Mouse (Mus musculus) cerebellum, adult 11-12 months (tissue): ENCODE measurements around the gene Taf10.
"Not testable (repeated sequence)": the region's sequence is repeated elsewhere in the genome, so short reads cannot be mapped to it uniquely, and the experiment has no call there.

Experiments used
- DNase-seq: peaks from one replicate; pipeline ENCODE4 v3.0.0; 2022

Gene Taf10

DNA sequence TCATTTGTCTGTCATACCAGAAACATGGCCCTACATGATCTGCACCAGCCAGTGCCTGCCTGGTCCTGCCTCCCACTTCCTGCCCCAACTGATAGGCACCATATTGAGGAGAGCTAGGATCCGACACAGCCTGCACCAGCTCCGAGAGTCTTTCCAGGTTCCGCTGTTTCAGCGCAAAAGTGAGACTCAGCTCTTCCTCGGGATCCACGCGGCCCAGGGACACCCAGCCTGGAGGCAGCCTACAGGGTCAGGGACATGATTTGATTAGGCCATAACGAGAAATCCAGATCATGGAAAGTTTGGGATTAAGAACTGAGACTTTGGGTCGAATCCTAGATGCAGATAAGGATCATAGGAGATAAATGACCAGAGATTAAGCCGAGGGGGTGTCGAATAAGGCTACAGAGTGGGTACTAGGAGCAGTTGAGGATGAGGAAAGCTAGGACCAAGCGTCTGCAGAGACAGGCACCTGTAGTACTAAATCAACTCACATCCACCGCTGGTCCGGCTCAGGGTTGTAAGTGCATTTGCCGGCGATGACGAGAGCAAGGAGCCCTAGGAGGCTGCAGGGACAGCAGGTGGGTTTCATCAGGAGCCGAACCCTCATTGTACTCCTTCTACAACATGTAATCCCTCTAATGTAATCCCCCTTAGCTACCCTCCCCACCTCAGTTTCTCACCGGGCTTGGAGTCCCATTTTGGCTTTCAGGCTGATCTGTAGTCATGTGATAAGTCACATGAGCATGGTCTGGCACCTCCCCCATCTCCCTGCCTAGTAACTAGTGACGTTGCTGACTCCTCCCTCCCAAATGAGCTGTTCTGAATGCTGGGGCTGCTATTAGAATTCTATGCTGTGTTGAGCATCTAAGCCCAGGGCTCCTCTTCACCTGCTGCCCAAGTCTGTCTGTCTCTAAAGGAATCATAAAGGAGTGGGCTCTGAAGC lies 7.6 kb upstream of the Taf10 start, which contains the start of gene Tpp1:
Tpp1 (minus strand) TSS at position 745 of the 943 bp plus-strand sequence.
- DNase-seq: peak; percentile 95

DNA sequence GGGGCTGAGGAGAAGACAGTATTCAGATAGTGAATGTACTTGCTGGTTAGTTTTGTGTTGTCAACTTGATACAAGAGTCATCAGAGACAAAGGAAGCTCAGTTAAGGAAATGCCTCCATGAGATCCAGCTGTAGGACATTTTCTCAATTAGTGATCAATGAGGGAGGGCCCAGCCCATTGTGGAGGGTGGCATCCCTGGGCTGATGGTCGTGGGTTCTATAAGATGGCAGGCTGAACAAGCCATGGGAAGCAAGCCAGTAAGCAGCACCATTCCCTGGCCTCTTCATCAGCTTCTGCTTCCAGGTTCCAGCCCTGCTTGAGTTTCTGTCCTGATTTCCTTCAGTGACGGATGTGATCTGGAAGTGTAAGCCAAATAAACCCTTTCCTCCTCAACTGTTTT lies 3.6 kb upstream of the Taf10 start:
- no peak for DNase-seq

DNA sequence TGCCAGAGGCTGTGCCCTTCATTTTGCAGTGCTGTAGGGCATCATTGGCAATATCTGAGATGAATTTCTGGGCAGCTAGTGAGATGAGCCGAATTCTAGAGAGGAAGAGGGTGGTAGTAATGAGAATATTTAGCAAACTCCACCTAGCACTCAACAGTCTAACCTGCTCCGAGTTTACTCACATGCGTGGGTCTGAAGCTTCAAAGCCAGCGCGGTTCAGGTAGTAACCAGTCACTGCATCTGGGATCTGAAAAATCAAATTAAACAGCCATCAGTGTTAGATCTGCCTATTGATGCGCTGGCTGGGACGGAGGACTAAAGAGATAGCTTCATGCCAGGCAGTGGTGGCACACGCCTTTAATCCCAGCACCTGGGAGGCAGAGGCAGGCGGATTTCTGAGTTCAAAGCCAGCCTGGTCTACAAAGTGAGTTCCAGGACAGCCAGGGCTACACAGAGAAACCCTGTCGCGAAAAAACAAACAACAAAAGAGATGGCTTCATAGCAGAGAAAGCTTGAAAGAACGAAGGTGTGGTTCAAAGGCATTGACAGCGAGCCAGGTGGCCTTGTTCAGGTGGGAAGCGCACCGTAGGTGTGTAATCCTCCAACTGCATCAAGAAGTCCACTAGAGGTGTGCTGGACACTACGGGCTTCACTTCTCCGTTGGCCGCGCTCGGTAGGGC lies 775 bp downstream of the Taf10 start:
- DNase-seq: not testable (repeated sequence)

DNA sequence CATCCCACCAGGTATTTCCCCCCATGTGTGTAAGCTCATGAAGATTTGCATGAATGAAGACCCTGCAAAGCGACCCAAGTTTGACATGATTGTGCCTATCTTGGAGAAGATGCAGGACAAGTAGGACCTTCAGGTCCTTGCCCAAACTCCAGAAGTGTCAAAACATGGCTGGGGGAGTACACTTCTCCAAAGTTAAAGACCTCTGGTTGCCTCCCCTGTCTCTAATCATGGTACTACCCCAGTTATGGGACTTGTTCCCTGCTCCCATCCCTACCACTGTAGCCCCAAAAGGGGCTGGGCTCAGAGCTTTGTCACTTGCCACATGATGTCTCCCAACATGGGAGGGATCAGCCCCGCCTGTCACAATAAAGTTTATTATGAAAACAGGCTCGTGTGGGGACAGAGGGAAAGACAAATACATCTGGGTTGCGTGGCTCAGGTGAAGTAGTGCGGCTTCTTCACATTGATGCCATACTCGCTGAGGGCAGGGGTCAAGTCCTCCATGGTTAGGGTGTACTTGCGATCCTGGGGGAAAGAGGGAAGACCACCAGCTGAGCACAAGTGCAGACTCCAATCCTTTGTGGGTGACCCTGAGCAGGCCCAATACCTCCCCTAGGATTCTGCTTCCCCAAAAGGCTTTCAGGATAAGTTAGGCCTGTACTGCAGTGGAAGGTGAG lies 1.5 kb downstream of the Taf10 start:
- not testable (repeated sequence) for DNase-seq

DNA sequence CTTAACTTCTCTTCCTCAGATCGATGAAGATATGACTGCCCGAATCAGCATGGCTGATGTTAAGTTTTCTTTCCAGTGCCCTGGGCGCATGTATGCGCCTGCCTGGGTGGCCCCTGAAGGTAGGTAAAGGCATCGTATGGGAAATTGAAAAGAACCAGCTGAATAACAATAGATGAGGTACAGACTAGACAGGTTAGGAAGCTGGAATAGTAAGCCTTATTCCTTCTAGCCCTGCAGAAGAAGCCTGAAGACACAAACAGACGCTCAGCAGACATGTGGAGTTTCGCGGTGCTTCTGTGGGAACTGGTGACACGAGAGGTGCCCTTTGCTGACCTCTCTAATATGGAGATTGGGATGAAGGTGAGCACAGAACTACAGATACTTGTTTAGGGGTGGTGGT lies 2.2 kb downstream of the Taf10 start:
- DNase-seq: no peak

DNA sequence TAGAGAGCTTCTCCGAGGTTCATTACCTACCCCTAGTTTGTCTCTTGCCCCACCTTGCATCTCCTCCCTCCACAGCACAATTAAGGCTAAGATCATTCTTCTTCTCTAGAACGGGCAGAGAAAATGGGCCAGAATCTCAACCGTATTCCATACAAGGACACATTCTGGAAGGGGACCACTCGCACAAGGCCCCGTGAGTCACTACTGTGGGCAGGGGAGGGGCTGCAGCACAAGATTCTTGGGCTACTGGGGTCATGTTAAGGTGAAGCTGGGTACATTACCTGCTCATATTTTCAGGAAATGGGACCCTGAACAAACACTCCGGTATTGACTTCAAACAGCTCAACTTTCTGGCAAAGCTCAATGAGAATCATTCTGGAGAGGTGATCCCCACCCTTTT lies 3.3 kb downstream of the Taf10 start:
- DNase-seq: no peak

DNA sequence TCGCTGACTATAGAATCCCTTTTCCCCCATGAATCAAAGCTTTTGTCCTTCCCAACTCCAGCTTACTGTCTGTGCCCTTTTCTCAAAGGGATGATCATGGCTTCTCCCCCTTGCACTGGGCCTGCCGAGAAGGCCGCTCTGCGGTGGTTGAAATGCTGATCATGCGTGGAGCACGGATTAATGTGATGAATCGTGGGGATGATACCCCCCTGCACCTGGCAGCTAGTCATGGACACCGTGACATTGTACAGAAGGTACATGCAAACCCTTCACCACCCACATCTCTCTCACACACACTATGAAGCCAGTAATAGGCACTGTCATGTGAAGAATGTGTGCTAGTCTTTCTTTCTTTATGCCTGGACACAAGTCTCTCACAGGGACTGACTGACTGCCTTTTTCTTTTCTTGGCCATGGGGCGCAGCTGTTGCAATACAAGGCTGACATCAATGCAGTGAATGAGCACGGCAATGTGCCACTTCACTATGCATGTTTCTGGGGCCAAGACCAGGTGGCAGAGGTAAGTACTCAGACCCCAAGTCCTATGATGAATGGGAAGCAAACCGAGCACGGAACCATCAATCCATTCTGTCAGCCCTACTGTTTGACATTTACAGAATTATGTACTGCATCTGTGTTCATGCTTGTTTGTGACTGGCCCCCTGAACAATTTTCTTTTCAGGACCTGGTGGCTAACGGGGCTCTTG lies 3.9 kb downstream of the Taf10 start:
- DNase-seq: peak; percentile 9

DNA sequence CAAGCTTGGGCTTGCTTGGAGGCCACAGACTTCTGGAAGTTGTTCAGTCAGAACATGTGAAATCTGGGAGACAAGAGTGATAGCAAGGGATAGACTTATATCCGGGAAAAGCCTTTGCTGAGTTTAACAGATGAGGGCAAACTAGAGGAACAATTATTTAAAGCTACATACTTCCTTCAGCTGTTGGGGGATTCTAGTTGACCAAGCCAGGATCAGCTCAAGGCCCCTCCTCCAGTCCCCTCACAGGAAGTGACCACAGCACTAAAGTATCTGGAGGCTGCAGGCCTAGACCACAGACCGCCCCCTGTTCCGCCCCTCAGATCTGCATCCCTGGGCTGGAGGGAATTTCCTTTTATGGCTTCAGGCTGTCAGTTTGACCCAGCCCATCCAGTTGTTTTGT lies 5.2 kb downstream of the Taf10 start:
- no peak for DNase-seq

DNA sequence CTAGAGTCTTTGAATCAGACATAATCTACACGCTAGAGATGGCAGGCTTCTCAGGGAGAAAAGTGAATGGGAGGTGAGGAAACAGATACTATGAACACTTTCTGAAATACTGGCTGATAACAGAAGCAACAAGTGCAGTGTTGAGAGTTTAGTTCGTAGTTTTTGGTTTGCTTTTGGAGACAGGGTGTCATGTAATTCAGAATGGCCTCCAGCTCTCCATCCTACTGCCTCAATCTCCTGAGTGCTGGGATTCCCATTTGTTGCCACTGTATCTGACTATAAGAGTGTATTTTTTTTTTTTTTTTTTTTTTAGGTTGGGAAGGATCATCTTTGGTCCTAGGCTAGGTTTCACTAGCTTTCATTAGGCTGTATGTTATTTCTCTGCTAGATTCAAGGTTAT lies 5.9 kb downstream of the Taf10 start:
- no peak for DNase-seq

DNA sequence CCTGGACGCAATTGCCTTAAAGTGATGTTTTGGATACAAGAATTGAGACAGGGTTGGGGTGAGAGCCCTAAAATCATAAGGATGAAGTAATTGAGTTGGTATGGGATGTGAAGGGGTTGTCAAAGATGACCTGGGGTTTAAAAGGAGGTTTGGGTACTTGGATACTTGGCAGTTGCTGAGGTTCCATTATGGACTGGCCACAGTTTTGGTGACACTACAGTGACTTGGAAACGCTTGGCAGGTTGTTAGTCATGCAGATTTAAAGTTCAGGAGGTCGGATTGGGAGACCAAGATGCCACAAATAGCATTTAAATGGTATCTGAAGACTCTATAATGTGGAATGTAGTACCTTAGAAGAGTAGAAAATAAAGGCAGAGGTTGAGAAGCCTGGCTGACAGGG lies 6.5 kb downstream of the Taf10 start:
- no peak for DNase-seq

DNA sequence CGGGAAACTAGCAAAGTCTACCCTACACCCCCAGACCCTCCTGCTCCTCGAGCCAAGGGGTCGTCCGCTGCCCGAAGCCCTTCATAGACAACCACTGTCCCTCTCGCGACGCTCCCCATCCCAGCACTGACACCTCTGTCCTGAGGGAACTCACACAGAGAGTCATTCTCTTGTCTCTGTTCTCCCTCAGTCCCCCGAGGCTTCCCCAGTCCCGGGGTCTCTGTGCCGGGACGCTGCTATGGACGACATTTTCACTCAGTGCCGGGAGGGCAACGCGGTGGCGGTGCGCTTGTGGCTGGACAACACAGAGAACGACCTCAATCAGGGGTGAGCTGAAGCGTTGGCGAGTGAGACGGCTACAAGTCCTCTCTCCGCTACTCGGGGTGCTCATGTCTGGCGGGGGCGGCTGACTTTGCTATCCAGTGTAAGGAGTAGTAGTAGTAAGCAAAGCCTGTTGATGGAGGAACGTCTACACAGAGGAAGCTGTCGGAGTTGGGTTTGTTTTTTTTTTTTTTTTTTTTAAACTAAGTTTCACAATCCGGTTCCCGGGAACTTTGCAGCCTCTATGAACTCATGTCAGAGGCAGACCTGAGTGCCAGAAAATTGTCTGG lies 7.1 kb downstream of the Taf10 start, which contains the start of gene Rrp8:
Rrp8 (minus strand) TSS at position 475 of the 611 bp plus-strand sequence.
- no peak for DNase-seq

DNA sequence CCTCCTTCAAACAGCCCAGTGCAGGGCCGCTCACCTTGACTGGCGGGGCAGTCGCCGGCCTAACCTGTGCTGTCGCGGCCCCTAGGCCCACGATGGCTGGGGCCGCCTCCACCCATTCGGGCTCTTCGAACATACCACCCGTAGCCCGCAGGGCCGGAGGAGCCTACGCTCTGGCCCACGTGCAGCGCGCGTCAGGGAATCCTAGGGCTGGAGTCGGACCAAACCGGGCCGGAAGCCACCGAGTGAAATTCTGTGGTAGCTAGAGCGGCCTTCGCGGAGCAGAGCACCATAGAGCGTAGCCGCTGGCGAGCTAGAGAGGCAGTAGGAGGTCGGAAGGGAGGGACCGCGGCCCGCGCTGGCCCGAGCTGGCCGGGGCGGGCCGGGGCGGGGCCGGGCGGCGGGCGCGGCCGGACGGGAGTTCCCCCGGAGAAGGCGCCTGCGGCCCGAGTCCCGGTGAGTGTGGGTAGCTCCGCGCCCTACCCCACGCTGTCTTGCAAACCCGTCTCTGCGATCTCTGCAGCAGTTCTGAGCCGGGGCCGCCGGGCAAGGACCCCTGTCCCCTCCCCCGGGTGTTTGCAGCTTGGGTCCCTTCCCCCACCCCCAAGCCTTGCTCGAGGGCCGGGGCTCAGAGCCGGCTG lies 7.8 kb downstream of the Taf10 start, which contains the start of gene Ilk:
Ilk (plus strand) TSS at position 329 of the 638 bp plus-strand sequence.
- peak; percentile 94 for DNase-seq

DNA sequence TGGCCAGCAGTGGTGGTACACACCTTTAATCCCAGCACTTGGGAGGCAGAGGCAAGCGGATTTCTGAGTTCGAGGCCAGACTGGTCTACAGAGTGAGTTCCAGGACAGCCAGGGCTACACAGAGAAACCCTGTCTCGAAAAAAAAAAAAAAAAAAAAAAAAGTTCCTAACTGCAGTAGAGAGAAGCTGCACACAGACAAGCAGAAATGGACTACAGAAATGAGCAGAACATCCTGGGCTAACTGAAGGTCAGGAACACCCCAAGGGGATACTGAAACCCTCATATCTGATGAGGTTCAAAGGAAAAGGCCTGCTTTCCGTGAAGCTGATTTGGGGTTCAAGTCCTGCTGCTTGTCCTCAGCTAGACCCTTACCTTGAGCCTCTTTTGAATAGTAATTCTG lies 8.7 kb downstream of the Taf10 start:
- peak; percentile 18 for DNase-seq

DNA sequence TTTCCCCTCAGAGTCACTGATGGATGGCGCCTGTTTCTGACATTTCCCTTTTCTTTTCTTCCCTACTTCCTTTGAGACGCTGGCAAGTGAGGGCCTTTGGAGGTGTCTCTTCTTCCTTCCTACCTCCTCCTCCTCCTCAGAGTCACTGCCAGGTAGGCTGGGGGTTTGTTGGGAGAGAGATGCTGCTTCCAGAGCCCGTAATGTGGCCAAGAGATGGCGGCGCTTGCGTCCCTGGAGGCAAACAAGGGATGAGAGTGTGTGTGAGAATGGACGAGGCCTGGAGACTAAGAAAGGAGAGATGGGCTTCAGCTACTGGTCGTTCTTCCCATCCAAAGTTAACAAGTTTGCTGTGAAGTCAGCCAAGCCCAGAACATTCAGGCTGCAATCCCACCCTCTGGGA lies 9.3 kb downstream of the Taf10 start:
- no peak for DNase-seq

DNA sequence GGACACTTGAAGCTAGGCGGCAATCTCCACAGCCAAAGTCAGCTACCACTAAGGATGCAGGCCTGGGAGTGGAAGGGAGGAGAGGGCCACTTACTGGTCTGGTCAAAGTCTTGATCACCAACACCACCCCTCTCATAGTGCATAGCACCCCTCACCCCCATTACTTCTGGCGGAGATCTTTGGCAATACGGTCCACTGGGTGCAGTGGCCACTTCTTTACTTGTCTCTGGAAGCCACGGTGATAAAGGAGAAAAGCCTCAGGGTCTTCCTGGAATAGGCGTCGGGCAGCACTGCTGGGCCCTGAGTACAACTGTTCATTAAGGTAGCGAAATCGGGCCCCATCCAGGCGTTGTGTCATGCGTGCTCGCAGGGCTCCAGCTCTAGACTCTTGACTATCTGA lies 10.3 kb downstream of the Taf10 start:
- DNase-seq: peak; percentile 17

DNA sequence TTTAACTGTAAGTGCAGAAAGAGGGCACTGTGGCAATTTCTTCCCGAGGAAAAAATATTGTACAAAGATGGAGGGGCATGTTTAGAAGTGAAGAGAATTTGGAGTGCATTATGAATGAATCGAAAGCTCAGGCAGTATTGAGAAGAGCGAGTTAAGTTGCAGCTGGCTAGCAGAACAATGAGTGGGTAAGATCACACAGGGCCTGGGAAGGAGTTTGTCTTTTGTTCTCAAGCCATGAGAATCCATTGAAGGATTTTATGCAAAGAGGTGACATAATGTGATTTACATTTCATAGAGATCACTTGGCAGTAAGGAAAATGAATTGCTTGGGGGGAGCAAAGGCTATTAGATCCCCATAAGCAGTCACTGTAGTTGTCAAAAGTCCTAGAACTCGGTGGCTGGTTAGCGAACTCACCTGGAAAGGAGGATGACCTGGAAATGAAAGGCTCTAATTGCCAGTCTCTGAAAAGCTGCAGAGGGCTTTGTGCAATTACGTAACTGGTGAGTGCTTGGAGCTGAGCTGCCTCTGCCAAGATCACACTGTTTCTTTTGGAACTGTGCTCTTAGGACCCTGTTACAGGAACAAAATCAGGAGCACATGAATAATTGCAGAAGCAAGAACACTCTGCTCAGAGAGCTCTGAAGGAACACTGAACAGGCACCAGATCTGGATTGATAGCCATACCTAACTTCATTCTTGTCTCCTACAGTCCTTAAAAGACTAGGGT lies 15.3 kb downstream of the Taf10 start:
- peak; percentile 29 for DNase-seq

DNA sequence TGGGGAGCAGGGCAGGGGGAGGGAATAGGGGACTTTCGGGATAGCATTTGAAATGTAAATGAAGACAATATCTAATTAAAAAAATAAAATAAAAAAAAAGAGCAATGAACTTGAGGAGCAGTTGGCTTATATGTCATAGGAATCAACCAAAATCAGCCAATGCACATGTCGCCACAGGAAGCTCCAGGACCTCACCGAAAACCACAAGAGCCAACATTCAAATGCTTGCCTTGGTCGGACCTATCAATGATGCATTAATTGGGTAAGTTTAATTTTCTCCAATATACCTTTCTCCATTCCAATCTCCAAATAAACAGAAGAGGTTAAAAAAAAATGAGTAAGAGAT lies 17.2 kb downstream of the Taf10 start:
- no peak for DNase-seq

DNA sequence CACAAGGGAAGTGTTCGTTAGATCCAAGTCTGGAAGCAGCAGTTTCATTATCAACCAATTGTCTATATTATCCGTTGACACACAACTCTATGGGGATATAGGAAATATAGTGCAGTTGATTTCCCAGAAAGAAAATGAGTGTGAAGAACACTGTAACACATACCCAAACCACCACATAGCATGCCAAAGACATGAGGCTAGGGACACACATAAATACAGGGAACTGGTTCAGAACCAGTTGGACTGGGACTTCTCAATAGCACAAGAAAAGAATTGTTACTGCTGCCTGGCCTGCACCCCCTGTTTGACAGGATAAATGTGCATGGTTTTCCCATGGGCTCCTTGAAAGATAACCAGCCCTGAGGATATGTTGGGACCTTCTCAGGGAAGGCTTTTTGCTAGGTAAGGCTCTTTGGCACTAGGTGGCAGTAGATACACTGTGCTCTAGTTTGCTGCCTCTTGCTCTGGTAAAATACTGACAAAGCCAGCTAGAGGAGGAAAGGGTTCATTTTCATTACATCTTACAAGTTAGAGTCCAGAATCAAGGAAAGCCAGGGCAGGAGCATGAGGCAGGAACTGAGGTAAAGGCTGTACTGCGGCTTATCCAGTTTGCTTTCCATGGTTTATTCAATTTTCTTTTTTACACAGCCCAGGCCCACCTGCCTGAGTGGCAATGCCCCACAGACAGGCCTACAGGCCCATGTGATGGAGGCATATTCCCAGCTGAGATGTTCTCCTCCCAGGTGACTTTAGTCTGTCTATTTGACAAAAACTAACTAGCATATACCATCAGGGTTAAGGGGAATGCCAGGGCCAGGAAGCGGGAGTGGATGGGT lies 17.8 kb downstream of the Taf10 start:
- peak; percentile 45 for DNase-seq

DNA sequence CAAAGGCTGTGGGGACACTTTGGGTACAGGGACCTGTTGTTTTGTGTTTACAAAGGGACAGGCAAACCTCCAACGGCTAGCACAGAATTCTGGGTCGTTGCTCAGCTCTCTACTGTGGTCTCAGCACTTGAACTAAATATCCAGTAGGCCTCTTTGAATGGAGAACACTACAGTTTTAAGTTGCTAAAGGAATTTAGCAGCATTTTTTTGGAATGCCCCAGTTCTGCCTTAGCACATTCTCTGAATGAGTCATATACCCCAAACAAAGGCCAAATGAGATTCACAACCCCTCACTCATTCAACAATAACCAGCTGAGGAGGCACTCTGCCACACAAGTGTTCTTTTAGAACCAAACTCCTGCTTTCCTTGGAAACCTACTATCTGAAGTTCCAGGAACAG lies 22.2 kb downstream of the Taf10 start:
- DNase-seq: no peak

DNA sequence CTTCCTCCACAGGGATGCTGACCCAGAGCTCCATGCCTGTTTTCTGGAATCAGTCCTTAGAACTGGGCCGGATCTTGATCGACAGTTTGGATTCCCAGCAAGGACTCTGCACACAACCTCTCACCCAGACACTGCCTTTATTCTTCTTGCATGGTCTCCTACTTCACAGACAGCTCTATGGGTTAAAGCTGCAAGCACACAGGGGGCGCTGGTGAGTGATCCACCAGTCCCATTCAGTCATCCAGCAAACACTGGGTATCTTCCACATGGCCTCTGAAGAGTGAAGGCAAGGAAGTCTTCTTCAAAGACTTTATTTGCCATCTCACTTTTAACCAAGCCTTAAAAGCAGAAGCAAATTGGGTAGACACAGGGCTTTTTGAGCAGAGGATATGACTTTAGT lies 28.8 kb downstream of the Taf10 start:
- no peak for DNase-seq
